Mouse (Mus musculus) heart, embryonic 13.5 days (tissue): ENCODE data around the gene Cyp2j13. TPM values are rescaled to one million over a fixed set of nuclear protein-coding genes. Genes with fewer than 3 reads are reported as not detected.
A peak's percentile ranks its signal among the peaks of the same experiment; 100 is the strongest.
"Not testable (repeated sequence)": the region's sequence is repeated elsewhere in the genome, so short reads cannot be mapped to it uniquely, and the experiment has no call there.

Source experiments
- ATAC-seq: fragments of 200-750 bp; cut with Nextera tagmentation; 2 replicates; pipeline ENCODE4 v1.8.0; 2017; ENCODE audit warnings: moderate TSS enrichment; ENCODE audit not compliant: insufficient number of reproducible peaks, low FRiP score, low TSS enrichment; ENCODE audit errors: extremely low read depth
- H3K27ac ChIP-seq: fragments of 300-500 bp; sonication (generic); replicated peaks from 2 replicates; pipeline ENCODE4 v1.5.1; 2015; ENCODE audit warnings: moderate library complexity, mild to moderate bottlenecking, inconsistent platforms
- H3K27me3 ChIP-seq: fragments of 300-500 bp; sonication (generic); replicated peaks from 2 replicates; pipeline ENCODE4 v1.6.1; 2015; ENCODE audit warnings: mild to moderate bottlenecking, inconsistent platforms
- H3K36me3 ChIP-seq: fragments of 300-500 bp; sonication (generic); 2 replicates; pipeline ENCODE4 v1.6.1; 2015; ENCODE audit warnings: mild to moderate bottlenecking, inconsistent platforms
- H3K4me1 ChIP-seq: fragments of 300-500 bp; sonication (generic); 2 replicates; pipeline ENCODE4 v1.6.1; 2015; ENCODE audit warnings: inconsistent platforms
- H3K4me2 ChIP-seq: fragments of 300-500 bp; sonication (generic); 2 replicates; pipeline ENCODE4 v1.6.1; 2015; ENCODE audit warnings: inconsistent platforms, mild to moderate bottlenecking, moderate library complexity
- H3K4me3 ChIP-seq: fragments of 300-500 bp; sonication (generic); 2 replicates; pipeline ENCODE4 v1.5.1; 2015; ENCODE audit warnings: moderate library complexity, mild to moderate bottlenecking, inconsistent platforms
- H3K9ac ChIP-seq: fragments of 300-500 bp; sonication (generic); 2 replicates; pipeline ENCODE4 v1.6.1; 2015; ENCODE audit warnings: inconsistent platforms, mild to moderate bottlenecking, moderate library complexity
- H3K9me3 ChIP-seq: fragments of 300-500 bp; sonication (generic); 2 replicates; pipeline ENCODE4 v1.6.1; 2016; ENCODE audit warnings: inconsistent platforms
- WGBS: fragments of 180-500 bp; shearing (Covaris S2); methylation state at CpG from one replicate; pipeline ENCODE4 v1.1.7; 2015; ENCODE audit warnings: mixed read lengths; 5-methylcytosine and 5-hydroxymethylcytosine counted together
- polyA plus RNA-seq: library from polyadenylated mRNA; unstranded; fragments of >200 nt; fragmentation: Nextera tagmentation; extraction: Ambion mirVana; gene quantifications from 2 replicates; pipeline ENCODE4 v1.2.1, GENCODE M21; 2015

The Cyp2j13 gene
- not detected in 2 replicates for polyA plus RNA-seq

- no peaks in the 10 kb centered on the region for H3K9me3 ChIP-seq
- H3K4me3 ChIP-seq: peak within 1 kb of the TSS; percentile 39
- peaks cover 8% of the 10 kb centered on the region; the same call in 1 of the 2 replicates for H3K4me1 ChIP-seq
- no peak for ATAC-seq
- H3K4me2 ChIP-seq: peak within 1 kb of the TSS; percentile 68
- 10% methylated on average over 20 of the region's 20 CpGs for WGBS
- H3K27me3 ChIP-seq: no peaks in the 10 kb centered on the region
- H3K27ac ChIP-seq: no peak within 1 kb of the TSS
- peak within 1 kb of the TSS; percentile 56 for H3K9ac ChIP-seq
- H3K36me3 ChIP-seq: no peaks in the 10 kb centered on the region
These were observed at the start of gene Cyp2j13 for GRCm38 (mm10) chr4:96077261-96078125. Gene Cyp2j13 (minus strand): TSS chr4:96077546.

DNA sequence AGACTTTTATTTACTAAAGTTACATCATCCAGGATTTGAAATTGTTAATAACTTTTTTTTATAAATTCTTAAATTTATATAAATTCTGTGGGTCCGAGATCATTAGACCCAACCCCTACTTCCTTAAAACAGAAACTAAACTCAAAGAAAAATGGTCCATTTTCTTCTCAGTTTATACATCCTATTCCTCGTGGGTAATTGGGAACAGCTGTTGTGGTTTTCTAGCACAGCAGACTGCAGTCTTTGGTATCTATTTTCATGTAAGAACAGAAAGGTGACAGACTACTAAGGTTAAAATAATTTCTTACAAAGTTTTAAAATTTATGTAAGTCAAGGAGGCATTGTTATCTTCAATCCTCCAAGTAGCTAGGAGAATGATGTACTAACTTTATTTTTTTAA lies 19.5 kb upstream of the Cyp2j13 start:
- no peak for ATAC-seq
- WGBS: 55% methylated on average over 2 of the region's 2 CpGs
- Histone ChIP-seq H3K27ac (no peak overlapping the region), H3K9me3 (no peaks in the 10 kb centered on the region), H3K27me3 (no peaks in the 10 kb centered on the region), H3K4me2 (no peak overlapping the region), H3K36me3 (no peaks in the 10 kb centered on the region), H3K4me3 (no peak overlapping the region), H3K9ac (no peak overlapping the region), H3K4me1 (no peaks in the 10 kb centered on the region)

- Histone ChIP-seq H3K4me2 (no peak overlapping the region), H3K27me3 (no peaks in the 10 kb centered on the region), H3K36me3 (no peaks in the 10 kb centered on the region), H3K4me1 (no peaks in the 10 kb centered on the region), H3K9me3 (no peaks in the 10 kb centered on the region), H3K27ac (no peak overlapping the region), H3K9ac (no peak overlapping the region), H3K4me3 (no peak overlapping the region)
- ATAC-seq: no peak
These were observed 14.5 kb upstream of the Cyp2j13 start for GRCm38 (mm10) chr4:96091869-96092268.

- not testable (repeated sequence) for H3K36me3 ChIP-seq, H3K4me2 ChIP-seq, H3K4me1 ChIP-seq, H3K27me3 ChIP-seq, H3K9me3 ChIP-seq, ATAC-seq, H3K9ac ChIP-seq, H3K4me3 ChIP-seq, H3K27ac ChIP-seq
- WGBS: 61% methylated on average over 6 of the region's 6 CpGs
These were observed 12.2 kb upstream of the Cyp2j13 start for GRCm38 (mm10) chr4:96089356-96090048.

DNA sequence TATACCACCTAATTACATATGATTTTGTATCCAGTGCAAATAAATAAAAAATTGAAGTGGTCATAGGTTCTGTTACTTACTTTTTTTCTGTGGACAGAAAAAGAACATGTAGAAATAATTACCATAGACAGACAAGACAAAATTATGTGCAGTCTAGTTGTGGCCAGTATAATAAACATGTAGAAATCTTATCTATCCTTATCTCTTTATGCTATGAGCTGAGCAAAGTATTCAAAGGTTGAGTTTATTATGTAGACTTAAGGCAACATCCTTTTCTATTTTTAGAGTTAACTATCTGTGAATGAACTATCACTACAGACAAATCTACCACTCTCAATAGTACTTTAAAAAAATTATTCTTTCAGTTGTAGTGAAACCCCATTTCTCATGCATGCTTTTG lies 962 bp upstream of the Cyp2j13 start:
- Histone ChIP-seq H3K4me2 (no peak overlapping the region), H3K4me1 (peaks cover 8% of the 10 kb centered on the region; the same call in 1 of the 2 replicates), H3K9ac (no peak overlapping the region), H3K9me3 (no peaks in the 10 kb centered on the region), H3K27ac (no peak overlapping the region), H3K36me3 (no peaks in the 10 kb centered on the region), H3K27me3 (no peaks in the 10 kb centered on the region), H3K4me3 (no peak overlapping the region)
- ATAC-seq: no peak

- Histone ChIP-seq H3K27me3 (no peaks in the 10 kb centered on the region), H3K9me3 (no peaks in the 10 kb centered on the region), H3K27ac (no peak overlapping the region), H3K4me3 (no peak overlapping the region), H3K36me3 (no peaks in the 10 kb centered on the region), H3K9ac (no peak overlapping the region), H3K4me1 (no peaks in the 10 kb centered on the region), H3K4me2 (no peak overlapping the region)
- ATAC-seq: no peak
- 65% methylated on average over 2 of the region's 2 CpGs for WGBS
These were observed 15.3 kb downstream of the Cyp2j13 start for GRCm38 (mm10) chr4:96062045-96062444.

- no peaks in the 10 kb centered on the region for H3K36me3 ChIP-seq
- no peaks in the 10 kb centered on the region for H3K4me1 ChIP-seq
- no peak overlapping the region for H3K4me3 ChIP-seq
- 76% methylated on average over 2 of the region's 2 CpGs for WGBS
- no peak overlapping the region for H3K4me2 ChIP-seq
- H3K9ac ChIP-seq: no peak overlapping the region
- ATAC-seq: no peak
- H3K9me3 ChIP-seq: 0 out of 2 replicates have a peak, but pooled peaks cover 4% of the 10 kb centered on the region
- no peaks in the 10 kb centered on the region for H3K27me3 ChIP-seq
- H3K27ac ChIP-seq: no peak overlapping the region
These were observed 17.2 kb downstream of the Cyp2j13 start for GRCm38 (mm10) chr4:96060106-96060505.

GRCm38 (mm10) chr4:96028412-96028811 lies 48.9 kb downstream of the Cyp2j13 start:
- H3K36me3 ChIP-seq: 0 out of 2 replicates have a peak, but pooled peaks cover 3% of the 10 kb centered on the region
- no peak overlapping the region for H3K4me2 ChIP-seq
- ATAC-seq: no peak
- no peaks in the 10 kb centered on the region for H3K4me1 ChIP-seq
- 71% methylated on average over 1 of the region's 1 CpGs for WGBS
- no peaks in the 10 kb centered on the region for H3K27me3 ChIP-seq
- no peaks in the 10 kb centered on the region for H3K9me3 ChIP-seq
- H3K4me3 ChIP-seq: no peak overlapping the region
- no peak overlapping the region for H3K9ac ChIP-seq
- no peak overlapping the region for H3K27ac ChIP-seq

DNA sequence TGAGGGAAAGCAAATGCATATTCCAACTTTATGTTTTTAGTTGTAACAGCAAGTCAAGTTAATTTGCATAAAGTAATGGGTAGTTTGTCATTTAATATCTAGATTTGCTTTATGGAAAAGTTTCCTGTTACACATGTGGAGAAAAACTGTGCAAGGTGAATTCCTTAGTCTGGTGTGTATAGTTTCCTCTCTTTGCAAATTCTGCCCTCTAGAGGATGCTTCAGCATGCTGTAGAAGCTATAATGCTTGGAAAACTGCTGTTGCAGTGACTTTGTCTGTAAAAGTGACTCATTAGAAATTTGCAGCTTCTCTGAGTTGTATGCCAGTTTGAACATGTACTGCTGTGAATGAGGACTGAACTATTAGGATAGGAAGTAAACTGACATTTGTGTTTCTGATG lies 54.5 kb downstream of the Cyp2j13 start:
- Histone ChIP-seq H3K9me3 (no peaks in the 10 kb centered on the region), H3K36me3 (peaks cover 5% of the 10 kb centered on the region)
- ATAC-seq: no peak

DNA sequence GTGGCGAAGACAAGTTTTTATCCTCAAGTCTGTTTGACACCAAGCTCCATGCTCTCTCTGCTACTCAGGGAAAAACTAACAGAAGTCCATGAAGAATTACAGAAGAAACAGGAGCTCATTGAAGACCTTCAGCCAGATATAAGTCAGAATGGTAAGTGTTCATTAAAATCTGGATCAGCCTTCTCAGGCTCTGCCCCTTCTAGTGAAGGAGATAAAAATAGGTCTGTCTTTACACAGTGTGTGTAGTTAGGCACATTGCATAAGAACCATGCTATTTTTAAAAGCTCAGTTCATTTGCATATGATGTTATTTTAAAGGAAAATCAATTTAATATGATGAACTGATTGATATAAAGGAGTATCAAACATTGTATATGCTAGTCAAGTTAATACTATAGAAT lies 60.5 kb downstream of the Cyp2j13 start:
- no peak overlapping the region for H3K27ac ChIP-seq
- ATAC-seq: no peak
- 83% methylated on average over 1 of the region's 1 CpGs for WGBS
- no peaks in the 10 kb centered on the region for H3K9me3 ChIP-seq
- no peaks in the 10 kb centered on the region for H3K27me3 ChIP-seq
- no peak overlapping the region for H3K4me2 ChIP-seq
- H3K36me3 ChIP-seq: peaks cover 6% of the 10 kb centered on the region
- no peak overlapping the region for H3K9ac ChIP-seq
- H3K4me3 ChIP-seq: no peak overlapping the region
- peaks cover 5% of the 10 kb centered on the region; the same call in 1 of the 2 replicates for H3K4me1 ChIP-seq

More for the DNA sequence above, 54.5 kb downstream of the Cyp2j13 start:
- H3K4me3 ChIP-seq: no peak overlapping the region
- no peak overlapping the region for H3K4me2 ChIP-seq
- H3K27me3 ChIP-seq: no peaks in the 10 kb centered on the region
- H3K4me1 ChIP-seq: no peaks in the 10 kb centered on the region
- no peak overlapping the region for H3K27ac ChIP-seq
- H3K9ac ChIP-seq: no peak overlapping the region

GRCm38 (mm10) chr4:95982221-95982620 lies 95.1 kb downstream of the Cyp2j13 start:
- H3K9ac ChIP-seq, H3K9me3 ChIP-seq, H3K27me3 ChIP-seq, ATAC-seq, H3K27ac ChIP-seq, H3K4me1 ChIP-seq, H3K4me3 ChIP-seq, H3K4me2 ChIP-seq, H3K36me3 ChIP-seq: not testable (repeated sequence)
- WGBS: 85% methylated on average over 17 of the region's 17 CpGs
